Mouse (Mus musculus) kidney, embryonic 14.5 days (tissue): Measurements from ENCODE around the gene Susd6. TPM values are rescaled to one million over a fixed set of nuclear protein-coding genes. Genes with fewer than 3 reads are reported as not detected.

ENCODE experiments used
- ATAC-seq: fragments of 200-750 bp; cut with Nextera tagmentation; 2 replicates; pipeline ENCODE4 v1.8.0; 2017; ENCODE audit warnings: moderate number of reproducible peaks, mild to moderate bottlenecking, moderate TSS enrichment, moderate library complexity; ENCODE audit not compliant: low FRiP score, low TSS enrichment
- H3K27ac ChIP-seq: fragments of 300-500 bp; sonication (generic); 2 replicates; pipeline ENCODE4 v1.5.1; 2014; ENCODE audit warnings: low read depth, mild to moderate bottlenecking, low read length, moderate library complexity, mixed read lengths
- H3K27me3 ChIP-seq: fragments of 300-500 bp; sonication (generic); 2 replicates; pipeline ENCODE4 v1.6.1; 2014; ENCODE audit warnings: mild to moderate bottlenecking, low read length; ENCODE audit not compliant: control insufficient read depth, insufficient read depth
- H3K36me3 ChIP-seq: fragments of 300-500 bp; sonication (generic); 2 replicates; pipeline ENCODE4 v1.6.1; 2014; ENCODE audit warnings: low read length, mixed read lengths; ENCODE audit not compliant: control insufficient read depth, insufficient read depth
- H3K4me1 ChIP-seq: fragments of 300-500 bp; sonication (generic); 2 replicates; pipeline ENCODE4 v1.6.1; 2014; ENCODE audit warnings: low read length, mixed read lengths; ENCODE audit not compliant: control insufficient read depth, insufficient read depth
- H3K4me2 ChIP-seq: fragments of 300-500 bp; sonication (generic); replicated peaks from 2 replicates; pipeline ENCODE4 v1.6.1; 2014; ENCODE audit warnings: low read depth, mild to moderate bottlenecking, low read length
- H3K4me3 ChIP-seq: fragments of 300-500 bp; sonication (generic); 2 replicates; pipeline ENCODE4 v1.5.1; 2014; ENCODE audit warnings: mild to moderate bottlenecking, low read length
- H3K9ac ChIP-seq: fragments of 300-500 bp; sonication (generic); 2 replicates; pipeline ENCODE4 v1.6.1; 2014; ENCODE audit warnings: low read depth, mild to moderate bottlenecking, low read length, moderate library complexity
- H3K9me3 ChIP-seq: fragments of 300-500 bp; sonication (generic); 2 replicates; pipeline ENCODE4 v1.6.1; 2016; ENCODE audit warnings: low read length; ENCODE audit not compliant: control insufficient read depth
- whole genome bisulfite sequencing: fragments of 180-500 bp; shearing (Covaris S2); extraction: QIAGEN DNeasy Blood & Tissue Kit; methylation state at CpG from one replicate; pipeline ENCODE4 v1.1.7; 2014; 5-methylcytosine and 5-hydroxymethylcytosine counted together
- polyA plus RNA-seq: library from polyadenylated mRNA; unstranded; fragments of >200 nt; fragmentation: Nextera tagmentation; extraction: Ambion mirVana; gene quantifications from 2 replicates; pipeline ENCODE4 v1.2.1, GENCODE M21; 2014

Susd6 gene
- polyA plus RNA-seq, 1 experiment from 2014 or later, result 15.6 TPM

DNA sequence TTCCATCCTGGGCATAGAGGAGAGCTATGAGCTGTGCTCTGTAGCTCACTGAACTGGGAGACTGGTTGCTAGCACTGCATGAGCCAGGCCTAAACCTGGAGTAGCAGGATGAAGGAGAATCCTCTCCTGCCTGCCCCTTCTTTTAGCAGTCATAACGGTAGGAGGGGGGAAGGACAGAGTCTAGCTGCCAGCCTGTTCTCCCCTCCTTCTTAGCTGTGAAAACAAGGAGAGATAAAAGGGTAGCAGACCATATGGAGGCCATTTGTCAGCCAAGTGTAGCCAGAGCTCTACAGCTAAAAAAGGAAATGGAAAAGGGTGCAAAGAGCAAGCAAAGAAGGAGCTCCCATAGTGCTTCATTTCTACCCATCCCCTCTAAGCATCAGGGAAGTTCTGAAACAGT is 71.6 kb downstream of the Susd6 start:
- H3K9me3 ChIP-seq, result no peaks in the 10 kb centered on the region
- 0% methylated on average over 1 of the region's 1 CpGs for WGBS
- no peak for ATAC-seq

DNA sequence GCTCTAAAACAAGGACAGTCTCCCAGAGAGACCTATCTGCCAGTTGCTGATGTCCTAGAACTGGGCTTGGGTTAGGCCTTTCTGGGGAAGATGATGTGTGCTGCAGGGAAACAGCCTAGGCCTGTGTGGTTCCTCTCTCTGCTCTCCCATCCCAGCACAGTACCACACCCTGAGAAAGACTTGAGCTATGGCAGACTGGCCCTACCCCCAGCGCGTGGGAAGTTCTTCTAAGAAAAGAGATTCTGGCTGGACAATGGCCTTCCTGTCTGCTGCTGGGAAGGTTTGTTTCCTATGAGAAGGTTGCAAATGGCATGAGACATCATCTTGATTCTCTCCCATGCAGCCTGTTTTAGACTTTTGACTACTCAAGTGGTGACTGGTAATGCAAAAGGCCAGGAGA is 73.1 kb downstream of the Susd6 start:
- WGBS, result 86% methylated on average over 2 of the region's 2 CpGs
- no peak for ATAC-seq
- H3K4me2 ChIP-seq, result no peak overlapping the region
- no peak overlapping the region for H3K9ac ChIP-seq
- no peaks in the 10 kb centered on the region for H3K9me3 ChIP-seq
- no peaks in the 10 kb centered on the region; the same call in 1 of the 2 replicates for H3K4me1 ChIP-seq
- H3K27me3 ChIP-seq, result no peaks in the 10 kb centered on the region
- no peak overlapping the region for H3K4me3 ChIP-seq
- H3K27ac ChIP-seq, result no peak overlapping the region
- H3K36me3 ChIP-seq, result no peaks in the 10 kb centered on the region; the same call in 1 of the 2 replicates

More for the DNA sequence above, 71.6 kb downstream of the Susd6 start:
- H3K36me3 ChIP-seq, result no peaks in the 10 kb centered on the region; the same call in 1 of the 2 replicates
- H3K9ac ChIP-seq, result no peak overlapping the region
- no peaks in the 10 kb centered on the region for H3K27me3 ChIP-seq
- no peak overlapping the region for H3K4me2 ChIP-seq
- H3K4me1 ChIP-seq, result no peaks in the 10 kb centered on the region; the same call in 1 of the 2 replicates
- H3K4me3 ChIP-seq, result no peak overlapping the region
- H3K27ac ChIP-seq, result no peak overlapping the region

DNA sequence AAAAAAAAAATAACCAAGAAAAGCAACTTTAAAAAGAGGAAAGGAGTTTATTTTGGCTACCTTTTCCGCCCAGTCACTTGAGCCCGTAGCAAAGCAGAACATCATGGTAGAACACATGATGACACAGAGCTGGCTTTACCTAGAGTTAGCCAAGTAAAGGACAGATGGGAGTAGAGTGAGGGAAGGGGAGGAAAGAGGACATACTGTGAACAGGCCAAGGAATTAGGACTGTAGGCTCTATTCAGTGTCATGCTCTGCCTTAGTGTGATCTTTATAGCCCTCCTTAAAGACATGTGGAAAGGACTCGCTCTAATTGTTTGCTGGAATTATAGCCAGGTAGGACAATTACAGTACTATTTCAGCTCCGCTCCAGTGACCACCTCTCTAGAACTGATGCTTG is 74.9 kb downstream of the Susd6 start:
- 86% methylated on average over 4 of the region's 4 CpGs for WGBS
- Histone ChIP-seq H3K36me3 (peaks cover 8% of the 10 kb centered on the region; the same call in 1 of the 2 replicates), H3K27ac (no peak overlapping the region), H3K9ac (no peak overlapping the region), H3K27me3 (no peaks in the 10 kb centered on the region), H3K4me2 (no peak overlapping the region), H3K4me3 (no peak overlapping the region), H3K9me3 (no peaks in the 10 kb centered on the region), H3K4me1 (no peaks in the 10 kb centered on the region)
- ATAC-seq, result no peak

DNA sequence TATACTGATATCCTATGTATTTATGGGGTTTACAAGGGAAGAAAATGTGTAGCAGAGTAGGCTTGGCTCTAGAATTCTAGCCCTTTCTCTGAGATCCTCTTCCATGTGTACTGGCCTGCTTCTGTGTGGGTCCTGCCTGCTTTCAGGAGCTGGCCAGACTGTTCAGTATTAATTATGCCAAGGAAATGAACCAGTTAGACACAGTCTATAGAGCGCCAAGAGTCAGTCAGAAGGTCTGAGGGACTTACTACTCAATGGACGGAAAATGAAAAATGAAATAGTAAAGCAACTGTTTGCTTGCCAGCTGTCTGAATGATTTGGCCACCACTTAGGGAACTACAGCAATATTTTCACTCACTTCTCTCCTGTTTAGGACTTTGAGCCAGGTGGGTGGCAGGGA is 75.7 kb downstream of the Susd6 start:
- Histone ChIP-seq H3K4me2 (no peak overlapping the region), H3K27me3 (no peaks in the 10 kb centered on the region), H3K9me3 (no peaks in the 10 kb centered on the region), H3K9ac (no peak overlapping the region), H3K27ac (no peak overlapping the region), H3K4me3 (no peak overlapping the region), H3K4me1 (no peaks in the 10 kb centered on the region), H3K36me3 (peaks cover 12% of the 10 kb centered on the region; the same call in 1 of the 2 replicates)
- WGBS, result 89% methylated on average over 2 of the region's 2 CpGs
- no peak for ATAC-seq

DNA sequence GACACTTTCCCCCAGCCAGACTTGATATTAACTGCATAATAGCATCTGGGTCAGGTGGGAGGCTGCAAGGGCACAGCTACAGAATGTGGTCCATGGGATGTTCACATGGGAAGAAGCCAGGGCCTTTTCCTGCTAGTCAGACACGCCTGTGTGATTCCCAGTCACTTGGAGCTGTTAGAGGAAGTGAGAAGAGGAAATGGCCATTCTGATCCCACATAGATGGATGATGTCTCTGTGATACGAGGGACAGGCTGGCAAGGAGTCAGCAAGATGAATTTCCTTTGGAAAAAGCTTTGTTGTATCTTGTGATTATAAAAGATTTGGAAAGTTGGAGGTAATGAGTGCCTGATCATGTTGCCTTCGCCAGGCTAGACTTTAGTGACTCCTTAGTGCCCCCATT is 76.8 kb downstream of the Susd6 start:
- Histone ChIP-seq H3K4me2 (no peak overlapping the region), H3K9ac (no peak overlapping the region), H3K36me3 (peaks cover 12% of the 10 kb centered on the region; the same call in 1 of the 2 replicates), H3K4me3 (no peak overlapping the region), H3K4me1 (no peaks in the 10 kb centered on the region), H3K9me3 (no peaks in the 10 kb centered on the region), H3K27me3 (no peaks in the 10 kb centered on the region), H3K27ac (no peak overlapping the region)
- 76% methylated on average over 3 of the region's 3 CpGs for WGBS
- no peak for ATAC-seq

- Histone ChIP-seq H3K4me1 (no peaks in the 10 kb centered on the region), H3K27ac (no peak overlapping the region), H3K27me3 (no peaks in the 10 kb centered on the region), H3K4me3 (no peak overlapping the region), H3K4me2 (no peak overlapping the region), H3K9me3 (no peaks in the 10 kb centered on the region), H3K36me3 (peaks cover 12% of the 10 kb centered on the region; the same call in 1 of the 2 replicates), H3K9ac (no peak overlapping the region)
- 80% methylated on average over 7 of the region's 7 CpGs for WGBS
- ATAC-seq, result no peak
Measured at GRCm38 (mm10) chr12:80868401-80868800, 78.1 kb downstream of the Susd6 start.

- WGBS, result 87% methylated on average over 7 of the region's 7 CpGs
- no peak overlapping the region for H3K4me3 ChIP-seq
- H3K9me3 ChIP-seq, result no peaks in the 10 kb centered on the region
- H3K36me3 ChIP-seq, result peaks cover 37% of the 10 kb centered on the region
- H3K27me3 ChIP-seq, result no peaks in the 10 kb centered on the region
- H3K27ac ChIP-seq, result no peak overlapping the region
- ATAC-seq, result no peak
- H3K4me2 ChIP-seq, result no peak overlapping the region
- no peak overlapping the region for H3K9ac ChIP-seq
- no peaks in the 10 kb centered on the region for H3K4me1 ChIP-seq
Measured at GRCm38 (mm10) chr12:80877215-80878092, 87.1 kb downstream of the Susd6 start.

- Histone ChIP-seq H3K4me1 (no peaks in the 10 kb centered on the region), H3K36me3 (peaks cover 37% of the 10 kb centered on the region), H3K9me3 (no peaks in the 10 kb centered on the region), H3K9ac (no peak overlapping the region), H3K27ac (no peak overlapping the region), H3K27me3 (no peaks in the 10 kb centered on the region), H3K4me3 (no peak overlapping the region), H3K4me2 (no peak overlapping the region)
- 84% methylated on average over 6 of the region's 6 CpGs for WGBS
- no peak for ATAC-seq
Measured at GRCm38 (mm10) chr12:80878093-80878430, 87.8 kb downstream of the Susd6 start.

- H3K9ac ChIP-seq, result no peak overlapping the region
- H3K4me2 ChIP-seq, result no peak overlapping the region
- 65% methylated on average over 3 of the region's 3 CpGs for WGBS
- no peaks in the 10 kb centered on the region for H3K9me3 ChIP-seq
- no peak overlapping the region for H3K27ac ChIP-seq
- peaks cover 35% of the 10 kb centered on the region for H3K36me3 ChIP-seq
- no peaks in the 10 kb centered on the region for H3K27me3 ChIP-seq
- no peak overlapping the region for H3K4me3 ChIP-seq
- ATAC-seq, result no peak
- H3K4me1 ChIP-seq, result no peaks in the 10 kb centered on the region
Measured at GRCm38 (mm10) chr12:80878653-80879052, 88.3 kb downstream of the Susd6 start.
